Mouse (Mus musculus) bone marrow, adult 2 months (tissue): ENCODE data around the gene Srd5a1.

Experiments used
- CTCF ChIP-seq: fragments of 200-500 bp; IDR thresholded peaks from 2 replicates; pipeline ENCODE4 v1.5.1; 2011; ENCODE audit warnings: low read length, control low read depth; ENCODE audit not compliant: control insufficient read depth, insufficient read depth
- POLR2A ChIP-seq: fragments of 200-500 bp; IDR thresholded peaks from 2 replicates; pipeline ENCODE4 v1.6.1; 2011; ENCODE audit warnings: low read depth, mild to moderate bottlenecking, control low read depth, low read length, borderline replicate concordance; ENCODE audit not compliant: control insufficient read depth

DNA sequence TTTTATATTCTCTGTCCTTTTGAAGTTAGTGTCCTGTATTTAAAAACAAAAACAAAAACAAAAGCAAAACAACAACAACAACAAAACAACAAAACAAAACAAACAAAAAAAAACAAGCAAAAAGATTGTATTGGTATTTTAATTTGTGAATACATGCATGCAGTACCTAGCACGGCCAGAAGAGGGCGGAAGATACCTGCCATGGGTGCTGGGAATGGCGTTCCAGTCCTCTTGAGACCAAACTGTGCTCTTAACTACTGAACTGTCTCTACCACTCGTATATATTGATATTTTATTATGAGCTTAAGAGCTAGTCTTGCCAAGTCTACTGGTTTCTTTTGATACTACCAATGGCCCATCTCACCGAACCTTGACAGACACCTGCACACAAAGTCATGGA, 58.2 kb downstream of the Srd5a1 start:
- TF ChIP-seq CTCF = peak; percentile 86
- TF ChIP-seq POLR2A = no peak
